Mouse (Mus musculus) myocyte (in vitro differentiated cells): ENCODE results near the gene C5ar1.

Source experiments
- MAX ChIP-seq: IDR thresholded peaks from one replicate; pipeline ENCODE4 v1.6.1; 2011; ENCODE audit warnings: low read depth, mild to moderate bottlenecking, control low read depth
- MYOG ChIP-seq, 3 experiments: IDR thresholded peaks; one replicate each; pipeline ENCODE4 v1.6.1; 2011; ENCODE audit warnings: control low read depth in 2 of 3, low read depth in 2 of 3, mild to moderate bottlenecking in 2 of 3; ENCODE audit not compliant: insufficient read length in 2 of 3, control insufficient read depth in 1 of 3, insufficient read depth in 1 of 3
- POLR2A ChIP-seq: IDR thresholded peaks from one replicate; pipeline ENCODE4 v1.6.1; 2011; ENCODE audit warnings: low read depth, mild to moderate bottlenecking, control low read depth, moderate library complexity; ENCODE audit not compliant: insufficient read length
- USF1 ChIP-seq: IDR thresholded peaks from one replicate; pipeline ENCODE4 v1.6.1; 2011; ENCODE audit warnings: low read depth, mild to moderate bottlenecking, control low read depth, moderate library complexity

- TF ChIP-seq MYOG (IDR thresholded peaks at IDR 0.05; ENCODE audit: control insufficient read depth in 1 of 3, insufficient read depth in 1 of 3, insufficient read length in 2 of 3, low read depth in 2 of 3), result no peak
- no peak for TF ChIP-seq MAX
- TF ChIP-seq POLR2A, result no peak
- no peak for TF ChIP-seq USF1
Measured at GRCm38 (mm10) chr7:16208781-16209665, 50.3 kb downstream of the C5ar1 start.
